Mouse (Mus musculus): ENCODE results near the gene Fkbp11.

Gene Fkbp11

DNA sequence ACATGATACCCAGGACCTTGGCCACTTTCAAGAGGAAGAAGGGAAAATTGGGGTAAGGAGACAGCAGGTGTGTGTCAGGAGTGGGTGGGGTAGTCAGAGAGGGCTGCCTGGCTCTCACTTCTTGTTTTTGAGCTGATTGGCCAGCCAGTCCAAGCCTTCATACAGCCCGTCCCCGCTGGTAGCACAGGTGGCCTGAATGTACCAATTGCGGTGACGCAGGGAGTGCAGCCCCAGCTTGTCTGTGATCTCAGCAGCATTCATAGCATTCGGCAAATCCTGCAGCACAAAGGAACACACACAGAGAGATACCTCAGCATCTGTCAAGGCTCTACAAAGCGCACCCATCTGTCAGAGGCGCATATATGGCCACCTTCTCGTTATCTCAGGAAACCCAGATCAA is 12.2 kb upstream of the Fkbp11 start:
- no peak for DNase-seq (ENCODE audit: low read depth, low spot score)

- peak; percentile 38 for DNase-seq (ENCODE audit: low read depth, low spot score)
These were observed 10.8 kb upstream of the Fkbp11 start for GRCm38 (mm10) chr15:98738796-98739195.

DNA sequence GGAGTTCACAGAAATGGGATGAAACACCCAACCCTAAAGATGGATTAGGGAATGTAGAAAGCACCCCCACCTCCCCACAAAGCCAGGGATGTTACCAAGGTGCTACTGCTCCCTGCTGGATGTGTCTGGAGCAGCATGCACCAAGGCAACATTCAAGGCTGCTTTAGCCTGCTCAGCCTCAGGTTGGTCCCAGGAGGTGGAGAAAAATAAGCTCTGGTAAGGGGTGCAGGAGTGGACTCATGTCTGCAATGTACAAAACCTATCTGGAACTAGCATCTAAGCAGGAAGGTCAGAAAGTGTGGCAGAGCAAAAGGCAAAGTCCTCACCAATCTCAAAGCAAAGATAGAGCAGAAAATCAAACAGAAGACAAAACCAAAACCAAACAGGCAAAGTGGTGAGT is 9.9 kb upstream of the Fkbp11 start:
- DNase-seq (ENCODE audit: low read depth, low spot score): peak; percentile 58

DNA sequence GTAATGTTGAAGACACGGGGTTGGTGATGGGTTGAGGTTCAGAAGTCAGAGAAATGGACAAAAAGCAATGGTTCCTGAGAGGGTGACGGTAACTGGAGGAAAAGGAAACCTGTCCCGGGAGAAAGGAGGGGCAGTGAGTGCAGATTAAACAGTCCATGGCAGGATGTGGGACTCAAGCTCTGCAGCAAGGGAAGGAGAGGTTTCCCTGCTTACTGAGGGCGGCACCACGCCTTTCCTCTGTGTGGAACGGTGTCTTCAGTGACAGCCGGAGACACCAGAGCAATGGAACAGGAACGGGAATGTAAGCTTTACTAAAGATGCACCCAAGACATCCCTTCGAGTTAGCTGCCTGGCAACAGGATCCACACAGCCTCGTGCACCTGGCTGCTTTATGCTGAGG is 8.5 kb upstream of the Fkbp11 start:
- DNase-seq (ENCODE audit: low read depth, low spot score): no peak

- DNase-seq (ENCODE audit: low read depth, low spot score): no peak
These were observed 6.1 kb upstream of the Fkbp11 start for GRCm38 (mm10) chr15:98733976-98734566.

DNA sequence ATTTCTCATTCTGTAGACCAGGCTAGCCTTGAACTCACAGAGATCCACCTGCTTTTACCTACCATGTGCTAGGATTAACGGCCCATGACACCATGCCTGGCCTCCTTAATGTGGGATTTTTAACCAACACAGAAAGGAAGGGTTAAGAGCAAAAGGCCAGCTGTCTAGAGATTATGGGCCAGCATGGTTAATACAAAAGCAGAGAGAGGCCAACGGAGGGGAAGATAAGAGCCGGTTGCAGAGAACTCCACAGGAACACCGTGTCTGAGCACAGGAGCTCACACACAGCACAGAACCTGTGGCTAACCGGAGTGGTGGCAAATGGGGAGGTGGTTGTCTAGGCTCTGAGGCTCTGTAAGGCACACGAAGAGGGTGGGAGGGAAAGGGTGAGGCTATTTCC is 5.4 kb upstream of the Fkbp11 start:
- no peak for DNase-seq (ENCODE audit: low read depth, low spot score)

DNA sequence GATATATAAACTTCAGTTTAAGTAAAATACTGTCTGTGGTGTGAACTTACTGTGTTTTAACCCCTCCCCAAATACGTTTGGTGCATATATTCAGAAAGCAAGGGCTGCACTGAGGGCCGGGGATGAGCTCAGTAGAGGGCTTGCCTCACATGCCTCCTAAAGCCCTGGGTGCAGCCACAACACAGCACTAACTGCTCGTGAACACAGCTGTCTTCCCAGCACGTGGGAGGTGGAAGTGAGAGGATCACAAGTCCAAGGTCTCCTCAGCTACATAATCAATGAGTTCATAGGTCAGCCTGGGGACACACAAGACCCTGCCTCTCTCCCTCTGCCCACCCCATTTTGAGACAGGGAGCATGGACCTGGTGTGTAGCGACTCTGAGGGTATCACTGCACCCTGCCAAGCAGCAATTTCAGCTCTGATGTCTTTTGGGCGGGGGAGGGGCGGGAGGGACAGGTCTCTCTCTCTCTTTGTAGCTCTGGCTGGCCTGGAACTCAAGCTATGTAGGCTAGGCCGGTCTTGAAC is 4.1 kb upstream of the Fkbp11 start:
- no peak for DNase-seq (ENCODE audit: low read depth, low spot score)

DNA sequence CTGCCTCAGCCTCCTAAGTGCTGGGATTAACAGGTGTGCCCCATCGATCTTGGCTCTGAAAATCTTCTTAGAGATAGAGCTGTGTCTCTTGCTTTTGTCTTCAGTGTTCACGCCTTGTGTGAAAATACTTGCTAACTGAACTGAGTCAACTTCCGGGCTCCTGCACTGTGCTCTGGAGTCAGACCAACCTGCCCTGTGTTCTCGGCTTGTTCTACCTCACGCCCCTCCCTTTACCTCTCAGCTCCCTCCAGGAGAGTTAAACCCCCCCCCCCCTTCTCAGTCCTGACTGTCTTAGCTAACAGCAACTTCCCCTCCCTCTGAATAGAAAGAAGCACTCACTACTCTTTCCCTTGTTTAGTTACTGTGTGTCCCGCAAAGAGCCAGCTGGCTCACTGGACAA is 2.8 kb upstream of the Fkbp11 start:
- DNase-seq (ENCODE audit: low read depth, low spot score): no peak

DNA sequence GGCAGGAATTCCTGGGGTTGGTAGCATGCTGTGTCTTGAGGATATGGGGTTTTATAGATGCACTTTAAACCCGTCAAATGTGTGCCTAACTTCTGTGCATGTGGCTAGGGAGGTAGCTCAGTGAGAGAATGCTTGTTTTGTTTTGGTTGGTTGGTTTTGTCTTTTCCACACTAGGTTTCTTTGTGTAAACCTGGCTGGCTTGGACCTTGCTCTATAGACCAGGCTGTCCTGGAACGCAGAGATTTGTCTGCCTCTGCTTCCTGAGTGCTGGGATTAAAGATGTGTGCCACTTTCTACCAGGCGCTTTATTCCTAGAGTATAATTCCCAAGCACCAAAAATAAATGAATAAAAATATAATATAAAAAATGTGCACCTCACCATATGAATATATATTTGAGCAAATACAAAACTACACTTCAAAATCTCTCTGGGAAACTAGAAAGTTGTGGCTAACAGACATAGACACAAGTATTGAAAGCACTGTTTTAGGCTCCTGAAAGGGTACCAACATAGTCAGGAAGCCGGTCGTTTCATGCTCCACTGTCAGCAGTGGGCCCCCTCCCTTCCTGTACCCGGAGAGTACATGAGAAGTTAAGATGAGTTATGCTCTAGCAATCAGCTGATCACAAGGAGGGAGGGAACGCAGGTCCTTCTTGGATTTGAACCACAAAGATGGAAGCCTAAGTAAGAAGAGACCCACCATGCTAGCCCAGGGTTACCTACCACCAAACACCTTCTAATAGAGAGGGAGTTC is 2.0 kb upstream of the Fkbp11 start:
- no peak for DNase-seq (ENCODE audit: low read depth, low spot score)

- no peak for DNase-seq (ENCODE audit: low read depth, low spot score)
These were observed 368 bp upstream of the Fkbp11 start for GRCm38 (mm10) chr15:98728366-98728765.

DNA sequence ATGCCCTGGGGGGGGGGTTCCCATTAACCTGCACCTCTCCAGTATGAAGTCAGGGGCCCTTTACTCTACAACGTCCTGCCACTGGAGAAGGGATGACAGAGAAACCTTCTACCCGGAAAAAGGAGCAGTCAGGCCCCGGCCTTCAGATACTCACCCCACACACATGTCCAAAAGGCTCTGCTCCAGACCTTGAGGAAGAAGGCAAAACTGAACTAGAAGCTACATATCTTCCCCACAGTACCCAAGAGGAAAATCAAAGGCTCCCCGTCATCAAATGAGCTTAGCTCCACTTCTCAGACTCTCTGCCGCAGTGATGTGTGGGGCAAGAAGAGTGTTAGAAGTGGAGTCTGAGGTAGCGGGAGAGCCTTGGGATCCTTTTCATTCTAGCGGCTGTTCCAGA is 1.3 kb downstream of the Fkbp11 start:
- DNase-seq (ENCODE audit: low read depth, low spot score): no peak

DNA sequence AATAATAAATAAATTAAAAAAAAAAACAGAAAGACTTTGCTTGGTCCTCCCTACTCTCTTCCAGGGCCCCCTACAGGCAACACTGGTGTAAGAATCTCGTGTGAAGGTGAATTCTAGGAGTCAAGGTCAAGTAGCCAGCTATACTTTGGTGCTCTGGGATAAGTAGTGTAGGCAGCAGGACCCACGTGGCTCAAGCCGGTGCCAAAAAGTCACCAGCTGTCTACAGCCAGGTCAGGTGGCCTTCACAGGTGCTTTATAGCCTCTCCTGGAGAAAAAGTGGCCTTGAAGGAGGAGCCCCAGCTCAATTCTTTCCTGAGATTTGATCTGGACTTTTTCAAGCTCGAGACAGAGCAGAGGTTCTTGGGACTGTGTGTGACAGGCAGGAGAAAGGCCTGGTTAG is 1.9 kb downstream of the Fkbp11 start:
- no peak for DNase-seq (ENCODE audit: low read depth, low spot score)

DNA sequence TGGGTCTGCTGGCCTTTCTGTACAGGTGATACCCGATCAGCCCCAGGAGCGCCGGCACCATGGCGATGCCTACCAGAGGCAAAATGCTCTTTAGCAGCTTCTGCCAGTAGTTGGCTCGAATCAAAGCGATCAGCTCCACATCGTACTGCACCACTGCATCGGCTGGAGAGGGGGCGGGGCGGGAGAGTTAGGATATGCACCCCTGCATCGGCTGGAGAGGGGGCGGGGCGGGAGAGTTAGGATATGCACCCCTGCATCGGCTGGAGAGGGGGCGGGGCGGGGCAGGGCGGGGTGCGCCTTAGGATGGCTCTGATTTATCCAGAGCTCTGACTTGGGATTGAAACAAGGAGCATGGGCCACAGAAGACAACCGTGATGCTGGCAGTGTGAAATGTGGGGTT is 3.6 kb downstream of the Fkbp11 start:
- DNase-seq (ENCODE audit: low read depth, low spot score): peak; percentile 35

GRCm38 (mm10) chr15:98722854-98723253 is 5.1 kb downstream of the Fkbp11 start:
- DNase-seq (ENCODE audit: low read depth, low spot score): no peak

DNA sequence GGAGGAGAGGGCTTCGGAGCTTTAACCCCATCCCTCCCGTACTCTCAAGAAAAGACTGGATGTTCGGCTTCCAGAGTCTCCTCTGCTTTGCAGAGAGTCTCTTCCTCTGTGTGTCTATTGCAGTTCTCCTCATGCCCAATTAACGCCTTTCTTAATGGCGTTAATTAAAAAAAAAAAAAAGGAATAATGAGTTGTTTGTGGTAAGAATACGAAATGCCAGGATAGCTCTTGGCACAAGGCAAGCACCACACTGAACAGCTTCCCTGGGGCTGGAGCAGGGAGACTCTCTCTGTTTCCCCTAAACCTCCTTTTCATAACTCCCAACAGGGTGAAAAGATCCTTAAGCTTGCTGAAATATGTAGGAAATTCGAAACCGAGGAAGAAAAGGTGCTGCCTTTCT is 5.8 kb downstream of the Fkbp11 start:
- no peak for DNase-seq (ENCODE audit: low read depth, low spot score)

DNA sequence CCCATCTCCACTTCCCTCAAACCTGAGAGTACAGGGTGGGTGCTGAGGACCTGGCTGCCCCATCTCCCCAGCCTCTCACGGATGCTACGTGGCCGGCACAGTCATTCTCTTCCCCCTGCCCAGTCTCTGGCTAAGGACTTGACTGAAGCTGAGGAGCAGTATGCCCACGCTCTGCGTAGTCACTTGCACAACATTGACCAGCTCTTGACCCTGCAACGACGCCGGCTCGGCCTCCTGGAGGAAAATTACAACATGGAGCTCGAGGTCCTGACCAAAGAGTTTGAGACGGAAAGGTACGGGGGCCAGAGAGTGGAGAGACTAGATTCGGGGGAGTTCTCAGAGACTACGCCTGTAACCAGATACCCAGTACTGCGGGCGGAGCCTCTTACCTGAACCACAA is 10.7 kb downstream of the Fkbp11 start:
- DNase-seq (ENCODE audit: low read depth, low spot score): no peak

DNA sequence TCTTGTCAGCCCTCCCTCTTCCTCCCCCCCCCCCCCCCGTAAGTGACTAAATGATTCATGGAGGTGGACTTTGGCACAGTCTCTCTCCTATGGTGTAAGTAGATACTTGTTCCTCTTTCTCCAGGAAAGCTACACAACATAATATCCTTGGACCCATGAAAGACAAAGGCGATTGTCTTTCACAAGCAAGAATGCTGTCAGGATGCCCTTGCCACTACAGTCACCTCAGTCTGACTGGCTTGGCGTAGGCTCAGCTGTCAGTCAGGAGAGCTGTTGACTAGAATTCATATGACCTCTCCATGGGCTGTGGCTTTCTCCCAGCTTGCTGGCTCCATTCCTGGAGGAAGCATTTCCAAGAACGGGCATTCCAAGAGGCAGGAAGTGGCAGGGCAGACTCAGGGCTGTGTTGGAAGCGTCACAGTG is 13.8 kb downstream of the Fkbp11 start:
- no peak for DNase-seq (ENCODE audit: low read depth, low spot score)

DNA sequence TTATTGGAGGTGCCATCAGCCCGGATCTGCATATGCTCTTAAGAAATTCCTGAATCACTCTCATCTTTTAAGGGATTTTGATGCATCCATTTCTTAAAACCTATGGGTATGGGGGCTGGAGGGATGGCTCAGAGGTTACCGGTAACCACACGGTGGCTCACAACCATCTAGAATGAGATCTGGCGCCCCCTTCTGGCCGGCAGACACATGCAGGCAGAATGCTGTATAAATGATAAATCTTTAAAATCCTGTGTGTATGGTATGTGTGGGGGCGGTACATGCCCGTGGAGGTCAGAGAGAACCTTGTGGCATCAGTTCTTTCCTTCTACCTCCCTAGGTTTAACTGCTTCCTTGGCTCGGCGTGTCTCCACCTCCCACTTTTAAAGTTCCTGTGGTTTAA is 17.6 kb downstream of the Fkbp11 start:
- DNase-seq (ENCODE audit: low read depth, low spot score): peak; percentile 81

- peak; percentile 97 for DNase-seq (ENCODE audit: low read depth, low spot score)
These were observed 20.1 kb downstream of the Fkbp11 start, which contains the start of gene Ccdc65 for GRCm38 (mm10) chr15:98707766-98708372. Gene Ccdc65, plus strand, starts transcription at chr15:98708207.

DNA sequence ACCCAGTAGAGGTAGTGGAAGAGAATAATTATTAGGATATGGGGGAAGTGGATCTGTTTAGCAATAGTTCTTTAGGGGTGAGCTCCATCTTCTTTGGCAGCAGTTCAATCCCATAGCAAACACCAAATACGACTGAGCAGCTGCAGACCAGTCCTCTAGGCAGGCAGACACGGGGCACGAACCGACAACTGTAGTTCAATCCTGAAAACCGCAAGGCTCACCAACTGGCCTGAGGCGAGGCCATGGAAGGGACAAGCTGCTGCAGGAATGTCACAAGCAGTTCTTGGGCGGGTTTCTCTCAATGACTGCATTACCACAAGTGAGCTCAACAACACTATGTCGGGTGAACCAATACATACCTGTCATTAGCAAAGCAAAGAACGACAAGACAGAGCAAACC is 23.7 kb downstream of the Fkbp11 start:
- DNase-seq (ENCODE audit: low read depth, low spot score): no peak

GRCm38 (mm10) chr15:98699190-98700105 is 28.6 kb downstream of the Fkbp11 start:
- DNase-seq (ENCODE audit: low read depth, low spot score): peak; percentile 85

- DNase-seq (ENCODE audit: low read depth, low spot score): peak; percentile 63
These were observed 31.8 kb downstream of the Fkbp11 start for GRCm38 (mm10) chr15:98696216-98696615.
